ENCODE assay signal across 8 mouse cellular contexts in the genomic region with DNA sequence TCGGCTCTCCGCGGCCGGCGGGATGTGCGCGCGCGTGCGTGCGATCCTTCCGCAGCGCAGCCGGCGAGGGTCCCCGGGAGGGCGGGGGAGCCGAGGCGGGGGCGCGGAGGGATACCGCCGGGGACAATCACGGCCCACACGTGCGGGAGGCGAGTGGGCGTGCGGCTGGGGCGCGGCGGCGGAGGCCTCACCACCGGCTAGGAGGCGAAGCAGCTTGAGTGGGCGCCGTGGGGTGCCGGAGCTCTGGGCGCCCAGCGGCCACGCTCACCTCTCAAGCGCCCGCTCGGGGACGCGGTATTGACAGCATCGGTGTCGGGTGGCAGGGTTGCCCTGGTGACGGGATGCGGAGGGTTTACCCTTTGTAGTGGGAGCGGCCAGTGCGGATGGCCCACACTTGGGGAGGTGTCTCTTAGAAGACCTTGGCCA. TPM values are rescaled to one million over a fixed set of nuclear protein-coding genes. Genes with fewer than 3 reads are reported as not detected.
DNase-seq lines count a peak whose midpoint lies in the region; ATAC-seq and TF ChIP-seq lines count a peak whose summit lies in the region.

A gene (minus strand): TSS at position 320 of the 426 bp plus-strand sequence.

- 0% methylated on average over 34 of the region's 52 CpGs for WGBS in forebrain, embryonic 14.5 days
- WGBS in heart, postnatal 0 days, result 1% methylated on average over 30 of the region's 52 CpGs
- 2% methylated on average over 35 of the region's 52 CpGs for WGBS in liver, postnatal 0 days (ENCODE audit: insufficient replicate concordance)
- under 1% methylated on average over 31 of the region's 52 CpGs for WGBS in thymus, adult 2 months

- H3K4me3 ChIP-seq in forebrain, embryonic 14.5 days (ENCODE audit: low read depth, low read length), result peak within 1 kb of the TSS; percentile 98
- peak within 1 kb of the TSS; percentile 96 for H3K4me3 ChIP-seq in heart, postnatal 0 days (ENCODE audit: low read depth, low read length)
- H3K4me3 ChIP-seq in liver, postnatal 0 days (ENCODE audit: low read depth, low read length), result peak within 1 kb of the TSS; percentile 59
- H3K4me3 ChIP-seq in thymus, adult 2 months (ENCODE audit: control insufficient read depth, insufficient read depth, low read length), result peak within 1 kb of the TSS; percentile 55

- no peak for TF ChIP-seq POLR2A in thymus, adult 2 months (IDR thresholded peaks at IDR 0.05; ENCODE audit: control insufficient read depth, extremely low read depth, insufficient read depth, low read length, poor library complexity)

- TF ChIP-seq CTCF in heart, postnatal 0 days (IDR thresholded peaks at IDR 0.05; ENCODE audit: low read depth), result no peak
- TF ChIP-seq CTCF in liver, postnatal 0 days (IDR thresholded peaks at IDR 0.05; ENCODE audit: low read depth), result no peak
- no peak for TF ChIP-seq CTCF in thymus, adult 2 months (IDR thresholded peaks at IDR 0.05; ENCODE audit: borderline replicate concordance, control insufficient read depth, extremely low read depth, insufficient read depth, low read length, poor library complexity)

- H3K4me2 ChIP-seq in forebrain, embryonic 14.5 days (ENCODE audit: low read length), result peak within 1 kb of the TSS; percentile 55
- peak within 1 kb of the TSS; percentile 88 for H3K4me2 ChIP-seq in heart, postnatal 0 days (ENCODE audit: low read depth, low read length)
- peak within 1 kb of the TSS; percentile 93 for H3K4me2 ChIP-seq in liver, postnatal 0 days (ENCODE audit: low read depth, low read length)

- peak; percentile 87 for ATAC-seq in forebrain, embryonic 14.5 days
- peak; percentile 78 for ATAC-seq in heart, postnatal 0 days (ENCODE audit: insufficient read depth, low read depth)
- ATAC-seq in liver, postnatal 0 days, result peak; percentile 80
- peak; percentile 18; the same call in 1 of the 2 replicates for ATAC-seq in neutrophil, adult 5-6 weeks (ENCODE audit: extremely low read depth, insufficient number of reproducible peaks, low FRiP score, poor library complexity, severe bottlenecking)

- H3K9me3 ChIP-seq in forebrain, embryonic 14.5 days (replicated peaks; ENCODE audit: control insufficient read depth, low read length), result 0 out of 2 replicates have a peak, but pooled peaks cover 2% of the 10 kb centered on the region
- H3K9me3 ChIP-seq in heart, postnatal 0 days (replicated peaks; ENCODE audit: control insufficient read depth, low read length), result no peaks in the 10 kb centered on the region
- no peaks in the 10 kb centered on the region for H3K9me3 ChIP-seq in liver, postnatal 0 days (ENCODE audit: low read length)

- peak within 1 kb of the TSS; percentile 99 for H3K27ac ChIP-seq in forebrain, embryonic 14.5 days (ENCODE audit: low read depth, low read length)
- peak within 1 kb of the TSS; percentile 85 for H3K27ac ChIP-seq in heart, postnatal 0 days (ENCODE audit: low read depth)
- no peak within 1 kb of the TSS for H3K27ac ChIP-seq in liver, postnatal 0 days (ENCODE audit: low read depth)
- no peak within 1 kb of the TSS for H3K27ac ChIP-seq in thymus, adult 2 months (ENCODE audit: control insufficient read depth, insufficient read depth, low read length)

- peak within 1 kb of the TSS; percentile 99 for H3K9ac ChIP-seq in forebrain, embryonic 14.5 days (ENCODE audit: low read length)
- H3K9ac ChIP-seq in heart, postnatal 0 days (replicated peaks; ENCODE audit: low read depth, low read length), result peak within 1 kb of the TSS; percentile 87
- peak within 1 kb of the TSS; percentile 61 for H3K9ac ChIP-seq in liver, postnatal 0 days (replicated peaks)

- TF ChIP-seq EP300 in heart, postnatal 0 days (IDR thresholded peaks at IDR 0.05; ENCODE audit: low read depth), result no peak
- TF ChIP-seq EP300 in liver, postnatal 0 days (IDR thresholded peaks at IDR 0.05; ENCODE audit: low read depth), result no peak

- peaks cover 14% of the 10 kb centered on the region for H3K36me3 ChIP-seq in forebrain, embryonic 14.5 days (ENCODE audit: control insufficient read depth, insufficient read depth, low read length)
- peaks cover 6% of the 10 kb centered on the region; the same call in 1 of the 2 replicates for H3K36me3 ChIP-seq in heart, postnatal 0 days (replicated peaks; ENCODE audit: control insufficient read depth, insufficient read depth, low read length)
- no peaks in the 10 kb centered on the region for H3K36me3 ChIP-seq in liver, postnatal 0 days (replicated peaks; ENCODE audit: insufficient read depth, low read length)
- H3K36me3 ChIP-seq in thymus, adult 2 months (ENCODE audit: control insufficient read depth, insufficient read depth, low read length), result no peaks in the 10 kb centered on the region

- peaks cover 11% of the 10 kb centered on the region; the same call in 1 of the 2 replicates for H3K4me1 ChIP-seq in forebrain, embryonic 14.5 days (ENCODE audit: control insufficient read depth, insufficient read depth, low read length)
- H3K4me1 ChIP-seq in heart, postnatal 0 days (ENCODE audit: control insufficient read depth, insufficient read depth), result peaks cover 13% of the 10 kb centered on the region; the same call in 1 of the 2 replicates
- H3K4me1 ChIP-seq in liver, postnatal 0 days (ENCODE audit: insufficient read depth), result no peaks in the 10 kb centered on the region
- H3K4me1 ChIP-seq in thymus, adult 2 months (replicated peaks; ENCODE audit: control insufficient read depth, insufficient read depth, low read length), result peaks cover 7% of the 10 kb centered on the region

- H3K27me3 ChIP-seq in forebrain, embryonic 14.5 days (replicated peaks; ENCODE audit: control insufficient read depth, insufficient read depth, low read length), result no peaks in the 10 kb centered on the region
- H3K27me3 ChIP-seq in heart, postnatal 0 days (ENCODE audit: control insufficient read depth, insufficient read depth, low read length), result no peaks in the 10 kb centered on the region
- H3K27me3 ChIP-seq in liver, postnatal 0 days (ENCODE audit: insufficient read depth, low read length), result no peaks in the 10 kb centered on the region
- H3K27me3 ChIP-seq in thymus, adult 2 months (ENCODE audit: control insufficient read depth, insufficient read depth, low read length), result peaks cover 3% of the 10 kb centered on the region; the same call in 1 of the 2 replicates

- peak; percentile 48 to 50 for DNase-seq in CD8-positive naive resting alpha-beta T cell, adult 2 months (ENCODE audit: low read depth in 2 of 2, low spot score in 2 of 2)
- DNase-seq in brain, embryonic 18.5 days (ENCODE audit: low read depth, low spot score), result peak; percentile 78
- peak; percentile 93 for DNase-seq in forebrain, embryonic 14.5 days (ENCODE audit: low spot score)
- DNase-seq in heart, postnatal 0 days (ENCODE audit: low spot score), result peak; percentile 29
- DNase-seq in kidney, postnatal 36 days, result peak; percentile 40 to 77
- peak; percentile 62 for DNase-seq in liver, postnatal 0 days
- DNase-seq in thymus, adult 2 months, result peak; percentile 68

RNA-seq across cellular contexts. Expression of the gene that starts here (rescaled TPM):
- polyA plus RNA-seq in forebrain, embryonic 14.5 days (2014; fragmentation: Nextera tagmentation; extraction: Ambion mirVana), result 566 and 594 TPM in 2 replicates
- 25.4 and 27.9 TPM in 2 replicates for total RNA-seq in heart, postnatal 0 days (2014; rRNA removed; ENCODE audit: low replicate concordance)
- 38.5 and 40.6 TPM in 2 replicates for polyA plus RNA-seq in heart, postnatal 0 days (2015; fragmentation: Nextera tagmentation; extraction: Ambion mirVana)
- polyA plus RNA-seq in liver, postnatal 0 days (2015; fragmentation: Nextera tagmentation; extraction: Ambion mirVana), result 4.3 and 5.0 TPM in 2 replicates
- total RNA-seq in neutrophil, adult 5-6 weeks (2017), result 2.2 and 3.1 TPM in 2 replicates
- 6.4 and 9.6 TPM in 2 replicates for polyA plus RNA-seq in thymus, adult 2 months (2012; rRNA removed)

Comparison
In these comparisons a context has a peak if more than half of its experiments do, and no peak if none do; other contexts are left out.
1. RNA of the gene that starts here (polyA plus RNA-seq): 566 to 594 TPM in forebrain, embryonic 14.5 days; 38.5 to 40.6 TPM in heart, postnatal 0 days, 6.4 to 9.6 TPM in thymus, adult 2 months and 4.3 to 5.0 TPM in liver, postnatal 0 days; every median in the first group is over 10 times any median in the second.
2. DNase-seq: peak in every context shown above with its lines; median percentile 93 in forebrain, embryonic 14.5 days; 78 in brain, embryonic 18.5 days; 68 in thymus, adult 2 months; 62 in liver, postnatal 0 days; 58 in kidney, postnatal 36 days; 49 in CD8-positive naive resting alpha-beta T cell, adult 2 months; 29 in heart, postnatal 0 days.
3. ATAC-seq: peak in every context shown above with its lines; median percentile 87 in forebrain, embryonic 14.5 days; 80 in liver, postnatal 0 days; 78 in heart, postnatal 0 days; 18 in neutrophil, adult 5-6 weeks.
4. H3K27ac ChIP-seq: peak in forebrain, embryonic 14.5 days (single experiment) and heart, postnatal 0 days (single experiment); none in liver, postnatal 0 days (single experiment) and thymus, adult 2 months (single experiment).
5. Peak in every context shown above with its lines, with median percentiles within 50 percentile points of each other: H3K4me2 ChIP-seq, H3K4me3 ChIP-seq and H3K9ac ChIP-seq.